Mouse (Mus musculus): ENCODE results near the gene Ppm1n. TPM values are rescaled to one million over a fixed set of nuclear protein-coding genes. Genes with fewer than 3 reads are reported as not detected.

The Ppm1n gene
- total and polyA plus RNA-seq, 3 experiments: not detected

- Histone ChIP-seq H3K27me3 (ENCODE audit: insufficient read depth, low read length) (no peaks in the 10 kb centered on the region), H3K4me1 (ENCODE audit: insufficient read depth, low read depth, low read length) (peaks cover 57% of the 10 kb centered on the region), H3K4me3 (ENCODE audit: low read depth, low read length) (no peak overlapping the region), H3K36me3 (replicated peaks) (peaks cover 72% of the 10 kb centered on the region), H3K9me3 (replicated peaks) (no peaks in the 10 kb centered on the region)
- DNase-seq (ENCODE audit: low spot score) (no peak), ATAC-seq (ENCODE audit: extremely low read depth, insufficient number of reproducible peaks, low FRiP score, poor library complexity, severe bottlenecking) (no peak)
- no peak for TF ChIP-seq GATA2 (IDR thresholded peaks at IDR 0.05; ENCODE audit: borderline replicate concordance, low read depth, low read length)
- TF ChIP-seq POLR2AphosphoS5 (IDR thresholded peaks at IDR 0.05; ENCODE audit: insufficient replicate concordance, low read depth, low read length): no peak
- TF ChIP-seq TAL1 (conservative IDR thresholded peaks at IDR 0.05; ENCODE audit: low read depth, low read length): no peak
- TF ChIP-seq CTCF (IDR thresholded peaks at IDR 0.05; ENCODE audit: low read depth, low read length): no peak
- TF ChIP-seq GATA1 (IDR thresholded peaks at IDR 0.05; ENCODE audit: borderline replicate concordance, low read length): no peak
Observed at GRCm38 (mm10) chr7:19236411-19236810, 43.5 kb downstream of the Ppm1n start.

- Histone ChIP-seq H3K4me3 (ENCODE audit: low read depth, low read length) (no peak overlapping the region), H3K27me3 (ENCODE audit: insufficient read depth, low read length) (no peaks in the 10 kb centered on the region), H3K9me3 (replicated peaks) (no peaks in the 10 kb centered on the region), H3K36me3 (replicated peaks) (peaks cover 74% of the 10 kb centered on the region), H3K4me1 (ENCODE audit: insufficient read depth, low read depth, low read length) (peaks cover 57% of the 10 kb centered on the region)
- TF ChIP-seq CTCF (IDR thresholded peaks at IDR 0.05; ENCODE audit: low read depth, low read length): no peak
- TF ChIP-seq POLR2AphosphoS5 (IDR thresholded peaks at IDR 0.05; ENCODE audit: insufficient replicate concordance, low read depth, low read length): no peak
- no peak for TF ChIP-seq GATA1 (IDR thresholded peaks at IDR 0.05; ENCODE audit: borderline replicate concordance, low read length)
- no peak for TF ChIP-seq TAL1 (conservative IDR thresholded peaks at IDR 0.05; ENCODE audit: low read depth, low read length)
- no peak for TF ChIP-seq GATA2 (IDR thresholded peaks at IDR 0.05; ENCODE audit: borderline replicate concordance, low read depth, low read length)
- ATAC-seq (ENCODE audit: extremely low read depth, insufficient number of reproducible peaks, low FRiP score, poor library complexity, severe bottlenecking) (peak; percentile 47; the same call in 1 of the 2 replicates), DNase-seq (ENCODE audit: low spot score) (no peak)
Observed at GRCm38 (mm10) chr7:19235092-19235671, 44.7 kb downstream of the Ppm1n start.

DNA sequence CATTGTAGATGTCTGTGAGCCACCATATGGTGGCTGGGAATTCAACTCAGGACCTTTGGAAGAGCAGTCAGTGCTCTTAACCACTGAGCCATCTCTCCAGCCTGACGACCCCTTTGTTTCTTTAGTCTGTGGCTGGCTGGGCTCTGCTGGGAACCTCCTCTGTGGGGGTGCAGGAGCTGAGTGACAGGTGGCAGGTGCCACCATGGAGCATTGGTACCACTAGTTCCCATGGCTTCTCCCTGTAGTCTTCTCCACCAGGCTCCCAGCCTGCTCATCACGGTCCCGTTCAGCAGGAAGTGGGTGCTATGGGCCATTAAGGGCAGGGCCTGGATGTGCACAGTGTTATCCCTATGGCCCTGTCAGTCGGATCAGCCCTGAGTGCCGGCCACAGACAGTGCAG, 45.2 kb downstream of the Ppm1n start:
- ATAC-seq (ENCODE audit: extremely low read depth, insufficient number of reproducible peaks, low FRiP score, poor library complexity, severe bottlenecking): no peak
- H3K4me3 ChIP-seq (ENCODE audit: low read depth, low read length): no peak overlapping the region
- H3K4me1 ChIP-seq (ENCODE audit: insufficient read depth, low read depth, low read length): peaks cover 58% of the 10 kb centered on the region
- DNase-seq (ENCODE audit: low spot score): no peak
- no peaks in the 10 kb centered on the region for H3K9me3 ChIP-seq (replicated peaks)
- H3K36me3 ChIP-seq (replicated peaks): peaks cover 76% of the 10 kb centered on the region
- no peaks in the 10 kb centered on the region for H3K27me3 ChIP-seq (ENCODE audit: insufficient read depth, low read length)
- TF ChIP-seq TAL1 (conservative IDR thresholded peaks at IDR 0.05; ENCODE audit: low read depth, low read length) (no peak), POLR2AphosphoS5 (IDR thresholded peaks at IDR 0.05; ENCODE audit: insufficient replicate concordance, low read depth, low read length) (no peak), CTCF (IDR thresholded peaks at IDR 0.05; ENCODE audit: low read depth, low read length) (no peak)

DNA sequence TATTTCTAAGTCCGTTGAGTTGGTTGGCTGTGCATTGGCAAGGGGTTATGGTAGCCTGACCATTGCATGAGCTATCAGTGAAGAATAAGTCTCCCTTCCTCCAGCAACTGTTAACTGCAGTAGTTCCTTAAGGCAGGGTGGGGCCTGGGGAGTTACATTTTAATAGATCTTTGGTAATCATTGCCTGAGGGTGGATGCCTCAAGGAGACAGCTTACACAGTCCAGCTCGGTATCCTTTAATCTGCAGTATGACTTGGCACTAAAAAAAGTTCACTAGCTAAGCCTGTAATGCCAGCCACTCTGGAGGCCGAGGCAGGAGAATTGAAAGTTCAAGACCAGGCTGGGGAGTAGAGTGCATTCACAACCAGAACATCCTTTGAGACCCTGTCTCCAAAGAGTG, 48.0 kb downstream of the Ppm1n start:
- no peak for ATAC-seq (ENCODE audit: extremely low read depth, insufficient number of reproducible peaks, low FRiP score, poor library complexity, severe bottlenecking)
- Histone ChIP-seq H3K36me3 (replicated peaks) (peaks cover 63% of the 10 kb centered on the region), H3K9me3 (replicated peaks) (no peaks in the 10 kb centered on the region), H3K4me3 (ENCODE audit: low read depth, low read length) (no peak overlapping the region), H3K27me3 (ENCODE audit: insufficient read depth, low read length) (no peaks in the 10 kb centered on the region), H3K4me1 (ENCODE audit: insufficient read depth, low read depth, low read length) (peaks cover 55% of the 10 kb centered on the region)
- TF ChIP-seq POLR2AphosphoS5 (IDR thresholded peaks at IDR 0.05; ENCODE audit: insufficient replicate concordance, low read depth, low read length): no peak
- TF ChIP-seq GATA2 (IDR thresholded peaks at IDR 0.05; ENCODE audit: borderline replicate concordance, low read depth, low read length): no peak
- TF ChIP-seq TAL1 (conservative IDR thresholded peaks at IDR 0.05; ENCODE audit: low read depth, low read length): no peak
- TF ChIP-seq GATA1 (IDR thresholded peaks at IDR 0.05; ENCODE audit: borderline replicate concordance, low read length): no peak
- TF ChIP-seq CTCF (IDR thresholded peaks at IDR 0.05; ENCODE audit: low read depth, low read length): no peak
- DNase-seq (ENCODE audit: low spot score): no peak

DNA sequence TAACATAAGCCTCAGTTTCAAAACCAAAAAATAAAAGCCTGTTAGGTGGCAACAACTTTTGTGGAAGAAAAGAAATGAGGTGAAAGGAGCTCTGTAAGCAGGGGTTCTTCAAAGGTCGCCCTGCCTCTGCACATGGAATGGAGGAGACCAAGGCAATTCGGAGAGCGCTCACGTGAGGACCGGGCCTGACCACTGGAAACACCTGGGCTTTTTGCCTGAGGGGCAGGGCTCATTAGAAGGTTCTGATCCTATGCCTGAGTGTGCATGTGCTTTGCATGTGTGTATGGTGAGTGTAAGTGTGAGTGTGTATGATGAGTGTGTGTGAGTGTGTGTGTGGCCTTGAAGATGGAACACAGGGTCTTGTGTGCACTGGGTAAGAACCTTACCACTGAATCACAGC, 49.0 kb downstream of the Ppm1n start:
- ATAC-seq (ENCODE audit: extremely low read depth, insufficient number of reproducible peaks, low FRiP score, poor library complexity, severe bottlenecking): no peak
- no peak for TF ChIP-seq POLR2AphosphoS5 (IDR thresholded peaks at IDR 0.05; ENCODE audit: insufficient replicate concordance, low read depth, low read length)
- no peak for TF ChIP-seq TAL1 (conservative IDR thresholded peaks at IDR 0.05; ENCODE audit: low read depth, low read length)
- TF ChIP-seq GATA1 (IDR thresholded peaks at IDR 0.05; ENCODE audit: borderline replicate concordance, low read length): no peak
- TF ChIP-seq GATA2 (IDR thresholded peaks at IDR 0.05; ENCODE audit: borderline replicate concordance, low read depth, low read length): no peak
- TF ChIP-seq CTCF (IDR thresholded peaks at IDR 0.05; ENCODE audit: low read depth, low read length): no peak
- DNase-seq (ENCODE audit: low spot score): no peak
- Histone ChIP-seq H3K9me3 (replicated peaks) (no peaks in the 10 kb centered on the region), H3K4me1 (ENCODE audit: insufficient read depth, low read depth, low read length) (peaks cover 51% of the 10 kb centered on the region), H3K36me3 (replicated peaks) (peaks cover 57% of the 10 kb centered on the region), H3K27me3 (ENCODE audit: insufficient read depth, low read length) (no peaks in the 10 kb centered on the region), H3K4me3 (ENCODE audit: low read depth, low read length) (no peak overlapping the region)

DNA sequence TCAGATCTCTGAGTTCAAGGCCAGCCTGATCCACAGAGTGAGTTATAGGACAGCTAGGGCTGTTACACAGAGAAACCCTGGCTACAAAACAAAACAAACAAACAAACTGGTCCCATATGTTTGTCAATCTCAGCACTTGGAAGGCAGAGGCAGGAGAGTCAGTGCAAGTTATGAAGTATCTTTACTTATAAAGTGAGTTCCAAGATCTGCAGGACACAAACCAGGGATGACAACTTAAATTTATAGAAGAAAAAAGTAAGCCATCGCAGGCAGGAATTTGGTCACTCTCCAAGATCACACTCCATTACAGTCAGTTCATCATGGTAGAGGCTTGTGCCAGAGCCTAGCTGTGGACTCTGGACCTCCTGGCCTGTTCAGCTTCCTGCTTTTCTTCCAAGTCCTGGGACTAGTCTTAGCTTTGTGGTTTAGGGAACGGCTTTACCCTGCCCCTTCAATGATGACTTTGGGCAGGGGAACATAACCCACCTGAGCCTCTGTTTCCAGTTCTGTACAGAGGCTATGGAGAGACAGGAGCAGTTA, 49.8 kb downstream of the Ppm1n start:
- peaks cover 60% of the 10 kb centered on the region for H3K36me3 ChIP-seq (replicated peaks)
- no peak for DNase-seq (ENCODE audit: low spot score)
- ATAC-seq (ENCODE audit: extremely low read depth, insufficient number of reproducible peaks, low FRiP score, poor library complexity, severe bottlenecking): no peak
- H3K9me3 ChIP-seq (replicated peaks): no peaks in the 10 kb centered on the region
- no peaks in the 10 kb centered on the region for H3K27me3 ChIP-seq (ENCODE audit: insufficient read depth, low read length)
- H3K4me1 ChIP-seq (ENCODE audit: insufficient read depth, low read depth, low read length): peaks cover 48% of the 10 kb centered on the region
- H3K4me3 ChIP-seq (ENCODE audit: low read depth, low read length): no peak overlapping the region
- TF ChIP-seq TAL1 (conservative IDR thresholded peaks at IDR 0.05; ENCODE audit: low read depth, low read length) (no peak), GATA2 (IDR thresholded peaks at IDR 0.05; ENCODE audit: borderline replicate concordance, low read depth, low read length) (no peak), CTCF (IDR thresholded peaks at IDR 0.05; ENCODE audit: low read depth, low read length) (no peak), GATA1 (IDR thresholded peaks at IDR 0.05; ENCODE audit: borderline replicate concordance, low read length) (no peak), POLR2AphosphoS5 (IDR thresholded peaks at IDR 0.05; ENCODE audit: insufficient replicate concordance, low read depth, low read length) (no peak)
